Mouse (Mus musculus): ENCODE results near the gene Psmb11. TPM values are rescaled to one million over a fixed set of nuclear protein-coding genes. Genes with fewer than 3 reads are reported as not detected.
"Not testable (repeated sequence)": the region's sequence is repeated elsewhere in the genome, so short reads cannot be mapped to it uniquely, and the experiment has no call there.

The Psmb11 gene
- total and polyA plus RNA-seq, 2 experiments from 2014 or later, result 0.04 TPM; not detected in 1

GRCm38 (mm10) chr14:54603038-54603654 lies 18.1 kb upstream of the Psmb11 start:
- ATAC-seq, result peak; percentile 99

GRCm38 (mm10) chr14:54603686-54604085 lies 17.5 kb upstream of the Psmb11 start:
- TF ChIP-seq CTCF (IDR thresholded peaks at IDR 0.05; ENCODE audit: low read depth), result no peak
- Histone ChIP-seq H3K4me2 (ENCODE audit: low read depth) (peak overlapping the region; percentile 54), H3K4me1 (ENCODE audit: insufficient read depth) (peaks cover 16% of the 10 kb centered on the region; the same call in 1 of the 2 replicates), H3K36me3 (ENCODE audit: insufficient read depth) (no peaks in the 10 kb centered on the region), H3K9ac (peak overlapping the region; percentile 74; the same call in 1 of the 2 replicates), H3K27ac (ENCODE audit: low read depth, low read length) (peak overlapping the region; percentile 97), H3K9me3 (ENCODE audit: low read length) (no peaks in the 10 kb centered on the region), H3K4me3 (ENCODE audit: low read depth, low read length) (peak overlapping the region; percentile 54), H3K27me3 (ENCODE audit: insufficient read depth, low read length) (no peaks in the 10 kb centered on the region)
- no peak for DNase-seq
- ATAC-seq, result no peak
- WGBS, result 78% methylated on average over 8 of the region's 8 CpGs

More at GRCm38 (mm10) chr14:54603038-54603654, 18.1 kb upstream of the Psmb11 start:
- TF ChIP-seq CTCF (IDR thresholded peaks at IDR 0.05; ENCODE audit: low read depth), result peak; percentile 12; the same call in 1 of the 2 replicates
- H3K4me1 ChIP-seq (ENCODE audit: insufficient read depth), result peaks cover 16% of the 10 kb centered on the region; the same call in 1 of the 2 replicates
- DNase-seq, result peak; percentile 99
- H3K27me3 ChIP-seq (ENCODE audit: insufficient read depth, low read length), result no peaks in the 10 kb centered on the region
- H3K27ac ChIP-seq (ENCODE audit: low read depth, low read length), result peak overlapping the region; percentile 97
- peak overlapping the region; percentile 74 for H3K9ac ChIP-seq
- peak overlapping the region; percentile 54 for H3K4me3 ChIP-seq (ENCODE audit: low read depth, low read length)
- H3K4me2 ChIP-seq (ENCODE audit: low read depth), result peak overlapping the region; percentile 54
- no peaks in the 10 kb centered on the region for H3K36me3 ChIP-seq (ENCODE audit: insufficient read depth)
- under 1% methylated on average over 46 of the region's 46 CpGs for WGBS
- H3K9me3 ChIP-seq (ENCODE audit: low read length), result no peaks in the 10 kb centered on the region

- Histone ChIP-seq H3K4me2 (ENCODE audit: low read depth) (peak within 1 kb of the TSS; percentile 65), H3K27me3 (ENCODE audit: insufficient read depth, low read length) (no peaks in the 10 kb centered on the region), H3K36me3 (ENCODE audit: insufficient read depth) (no peaks in the 10 kb centered on the region), H3K27ac (ENCODE audit: low read depth, low read length) (peak within 1 kb of the TSS; percentile 70), H3K4me3 (ENCODE audit: low read depth, low read length) (peak within 1 kb of the TSS; percentile 46), H3K9me3 (ENCODE audit: low read length) (no peaks in the 10 kb centered on the region), H3K4me1 (ENCODE audit: insufficient read depth) (peaks cover 16% of the 10 kb centered on the region; the same call in 1 of the 2 replicates), H3K9ac (peak within 1 kb of the TSS; percentile 46)
- peak; percentile 82 for DNase-seq
- peak; percentile 17 for ATAC-seq
- 2% methylated on average over 36 of the region's 39 CpGs for WGBS
- TF ChIP-seq CTCF (IDR thresholded peaks at IDR 0.05; ENCODE audit: low read depth), result no peak
Observed at GRCm38 (mm10) chr14:54605752-54606321, 15.4 kb upstream of the Psmb11 start, which contains the start of gene 4931414P19Rik. Gene 4931414P19Rik (minus strand): TSS chr14:54605993.

GRCm38 (mm10) chr14:54607226-54607625 lies 14.0 kb upstream of the Psmb11 start:
- Histone ChIP-seq H3K9ac (no peak overlapping the region), H3K4me1 (ENCODE audit: insufficient read depth) (peaks cover 16% of the 10 kb centered on the region; the same call in 1 of the 2 replicates), H3K36me3 (ENCODE audit: insufficient read depth) (no peaks in the 10 kb centered on the region), H3K27ac (ENCODE audit: low read depth, low read length) (no peak overlapping the region), H3K4me3 (ENCODE audit: low read depth, low read length) (no peak overlapping the region), H3K9me3 (ENCODE audit: low read length) (no peaks in the 10 kb centered on the region), H3K27me3 (ENCODE audit: insufficient read depth, low read length) (no peaks in the 10 kb centered on the region), H3K4me2 (ENCODE audit: low read depth) (no peak overlapping the region)
- DNase-seq, result no peak
- no peak for ATAC-seq
- 59% methylated on average over 8 of the region's 8 CpGs for WGBS
- no peak for TF ChIP-seq CTCF (IDR thresholded peaks at IDR 0.05; ENCODE audit: low read depth)

GRCm38 (mm10) chr14:54609245-54609644 lies 12.0 kb upstream of the Psmb11 start:
- Histone ChIP-seq H3K4me3 (ENCODE audit: low read depth, low read length) (no peak overlapping the region), H3K27me3 (ENCODE audit: insufficient read depth, low read length) (no peaks in the 10 kb centered on the region), H3K27ac (ENCODE audit: low read depth, low read length) (no peak overlapping the region), H3K4me2 (ENCODE audit: low read depth) (no peak overlapping the region), H3K4me1 (ENCODE audit: insufficient read depth) (peaks cover 9% of the 10 kb centered on the region; the same call in 1 of the 2 replicates), H3K9ac (no peak overlapping the region), H3K9me3 (ENCODE audit: low read length) (no peaks in the 10 kb centered on the region), H3K36me3 (ENCODE audit: insufficient read depth) (peaks cover 9% of the 10 kb centered on the region)
- WGBS, result 75% methylated on average over 4 of the region's 4 CpGs
- ATAC-seq (no peak), DNase-seq (no peak)
- TF ChIP-seq CTCF (IDR thresholded peaks at IDR 0.05; ENCODE audit: low read depth), result no peak

GRCm38 (mm10) chr14:54609962-54610361 lies 11.3 kb upstream of the Psmb11 start:
- H3K9me3 ChIP-seq (ENCODE audit: low read length), result no peaks in the 10 kb centered on the region
- H3K9ac ChIP-seq, result no peak overlapping the region
- no peaks in the 10 kb centered on the region for H3K27me3 ChIP-seq (ENCODE audit: insufficient read depth, low read length)
- H3K4me2 ChIP-seq (ENCODE audit: low read depth), result no peak overlapping the region
- TF ChIP-seq CTCF (IDR thresholded peaks at IDR 0.05; ENCODE audit: low read depth), result peak; percentile 68
- no peak for ATAC-seq
- peak; percentile 44 for DNase-seq
- peaks cover 16% of the 10 kb centered on the region for H3K36me3 ChIP-seq (ENCODE audit: insufficient read depth)
- no peak overlapping the region for H3K27ac ChIP-seq (ENCODE audit: low read depth, low read length)
- no peak overlapping the region for H3K4me3 ChIP-seq (ENCODE audit: low read depth, low read length)
- H3K4me1 ChIP-seq (ENCODE audit: insufficient read depth), result peaks cover 5% of the 10 kb centered on the region; the same call in 1 of the 2 replicates
- WGBS, result 70% methylated on average over 4 of the region's 4 CpGs

- H3K9ac ChIP-seq, result no peak overlapping the region
- H3K9me3 ChIP-seq (ENCODE audit: low read length), result no peaks in the 10 kb centered on the region
- ATAC-seq (no peak), DNase-seq (no peak)
- H3K27me3 ChIP-seq (ENCODE audit: insufficient read depth, low read length), result no peaks in the 10 kb centered on the region
- TF ChIP-seq CTCF (IDR thresholded peaks at IDR 0.05; ENCODE audit: low read depth), result no peak
- no peak overlapping the region for H3K27ac ChIP-seq (ENCODE audit: low read depth, low read length)
- H3K4me3 ChIP-seq (ENCODE audit: low read depth, low read length), result no peak overlapping the region
- no peak overlapping the region for H3K4me2 ChIP-seq (ENCODE audit: low read depth)
- H3K4me1 ChIP-seq (ENCODE audit: insufficient read depth), result no peaks in the 10 kb centered on the region
- WGBS, result 82% methylated on average over 6 of the region's 6 CpGs
- peaks cover 18% of the 10 kb centered on the region for H3K36me3 ChIP-seq (ENCODE audit: insufficient read depth)
Observed at GRCm38 (mm10) chr14:54610648-54611047, 10.6 kb upstream of the Psmb11 start.

- H3K36me3 ChIP-seq (ENCODE audit: insufficient read depth), result peaks cover 18% of the 10 kb centered on the region
- not testable (repeated sequence) for H3K27me3 ChIP-seq (ENCODE audit: insufficient read depth, low read length); ATAC-seq; H3K9me3 ChIP-seq (ENCODE audit: low read length); H3K27ac ChIP-seq (ENCODE audit: low read depth, low read length); H3K9ac ChIP-seq; DNase-seq; H3K4me1 ChIP-seq (ENCODE audit: insufficient read depth); H3K4me3 ChIP-seq (ENCODE audit: low read depth, low read length); H3K4me2 ChIP-seq (ENCODE audit: low read depth)
- 89% methylated on average over 15 of the region's 16 CpGs for WGBS
Observed at GRCm38 (mm10) chr14:54614130-54614529, 7.1 kb upstream of the Psmb11 start.
